Mouse (Mus musculus) embryonic facial prominence, embryonic 11.5 days (tissue): ENCODE measurements around the gene Ms4a7. TPM values are rescaled to one million over a fixed set of nuclear protein-coding genes. Genes with fewer than 3 reads are reported as not detected.
"Not testable (repeated sequence)": the region's sequence is repeated elsewhere in the genome, so short reads cannot be mapped to it uniquely, and the experiment has no call there.

Experiments
- ATAC-seq: fragments of 200-750 bp; cut with Nextera tagmentation; replicated peaks from 2 replicates; pipeline ENCODE4 v1.8.0; 2017; ENCODE audit warnings: low read depth; ENCODE audit not compliant: insufficient number of reproducible peaks, low FRiP score, low TSS enrichment
- DNase-seq: peaks from one replicate; pipeline ENCODE4 v3.0.0-alpha.2; 2015; ENCODE audit warnings: low spot score
- H3K27ac ChIP-seq: fragments of 300-500 bp; sonication (generic); replicated peaks from 2 replicates; pipeline ENCODE4 v1.5.1; 2014; ENCODE audit warnings: mild to moderate bottlenecking, low read depth, low read length, control low read depth
- H3K27me3 ChIP-seq: fragments of 300-500 bp; sonication (generic); 2 replicates; pipeline ENCODE4 v1.6.1; 2014; ENCODE audit warnings: mild to moderate bottlenecking, low read length, moderate library complexity, mixed read lengths; ENCODE audit not compliant: control insufficient read depth, insufficient read depth
- H3K36me3 ChIP-seq: fragments of 300-500 bp; sonication (generic); replicated peaks from 2 replicates; pipeline ENCODE4 v1.6.1; 2014; ENCODE audit warnings: low read depth, mild to moderate bottlenecking, low read length, moderate library complexity, mixed read lengths; ENCODE audit not compliant: control insufficient read depth, insufficient read depth
- H3K4me1 ChIP-seq: fragments of 300-500 bp; sonication (generic); 2 replicates; pipeline ENCODE4 v1.6.1; 2014; ENCODE audit warnings: low read length, mixed read lengths; ENCODE audit not compliant: control insufficient read depth, insufficient read depth
- H3K4me2 ChIP-seq: fragments of 300-500 bp; sonication (generic); 2 replicates; pipeline ENCODE4 v1.6.1; 2014; ENCODE audit warnings: low read depth, mild to moderate bottlenecking, control low read depth, low read length, moderate library complexity
- H3K4me3 ChIP-seq: fragments of 300-500 bp; sonication (generic); 2 replicates; pipeline ENCODE4 v1.5.1; 2014; ENCODE audit warnings: low read depth, low read length, control low read depth
- H3K9ac ChIP-seq: fragments of 300-500 bp; sonication (generic); replicated peaks from 2 replicates; pipeline ENCODE4 v1.6.1; 2014; ENCODE audit warnings: mild to moderate bottlenecking, control low read depth, low read length
- H3K9me3 ChIP-seq: fragments of 300-500 bp; sonication (generic); replicated peaks from 2 replicates; pipeline ENCODE4 v1.6.1; 2016; ENCODE audit warnings: mild to moderate bottlenecking, low read length, inconsistent platforms, mixed read lengths; ENCODE audit not compliant: control insufficient read depth
- whole genome bisulfite sequencing: fragments of 180-500 bp; shearing (Covaris S2); extraction: QIAGEN DNeasy Blood & Tissue Kit; methylation state at CpG from one replicate; pipeline ENCODE4 v1.1.7; 2014; 5-methylcytosine and 5-hydroxymethylcytosine counted together
- polyA plus RNA-seq: library from polyadenylated mRNA; unstranded; fragments of >200 nt; fragmentation: Nextera tagmentation; extraction: Ambion mirVana; gene quantifications from 2 replicates; pipeline ENCODE4 v1.2.1, GENCODE M21; 2014

The Ms4a7 gene
- polyA plus RNA-seq, 1 experiment from 2014 or later: 1.7 TPM

- H3K4me3 ChIP-seq, H3K27me3 ChIP-seq, ATAC-seq, H3K4me2 ChIP-seq, H3K36me3 ChIP-seq, H3K4me1 ChIP-seq, DNase-seq, H3K9me3 ChIP-seq, H3K9ac ChIP-seq, H3K27ac ChIP-seq: not testable (repeated sequence)
- 39% methylated on average over 4 of the region's 4 CpGs for WGBS
Measured at GRCm38 (mm10) chr19:11299529-11299928, 36.4 kb downstream of the Ms4a7 start.

GRCm38 (mm10) chr19:11298939-11299338 lies 37.0 kb downstream of the Ms4a7 start:
- H3K9me3 ChIP-seq: no peaks in the 10 kb centered on the region; the same call in 1 of the 2 replicates
- 51% methylated on average over 2 of the region's 2 CpGs for WGBS

GRCm38 (mm10) chr19:11293616-11294015 lies 42.3 kb downstream of the Ms4a7 start:
- ATAC-seq, H3K4me1 ChIP-seq, H3K27ac ChIP-seq, H3K9ac ChIP-seq, H3K27me3 ChIP-seq, H3K4me3 ChIP-seq, H3K9me3 ChIP-seq, H3K36me3 ChIP-seq, DNase-seq, H3K4me2 ChIP-seq: not testable (repeated sequence)
- WGBS: 7% methylated on average over 3 of the region's 3 CpGs

More at GRCm38 (mm10) chr19:11298939-11299338, 37.0 kb downstream of the Ms4a7 start:
- no peak overlapping the region for H3K4me2 ChIP-seq
- H3K36me3 ChIP-seq: no peaks in the 10 kb centered on the region
- H3K27ac ChIP-seq: no peak overlapping the region
- no peak for ATAC-seq
- H3K9ac ChIP-seq: no peak overlapping the region
- H3K4me3 ChIP-seq: no peak overlapping the region
- no peaks in the 10 kb centered on the region for H3K27me3 ChIP-seq
- H3K4me1 ChIP-seq: no peaks in the 10 kb centered on the region
- no peak for DNase-seq

GRCm38 (mm10) chr19:11292990-11293389 lies 43.0 kb downstream of the Ms4a7 start:
- peak overlapping the region; percentile 37 for H3K9ac ChIP-seq
- H3K4me3 ChIP-seq: peak overlapping the region; percentile 17; the same call in 1 of the 2 replicates
- H3K36me3 ChIP-seq: no peaks in the 10 kb centered on the region
- peak overlapping the region; percentile 42 for H3K4me2 ChIP-seq
- no peak for ATAC-seq
- H3K27me3 ChIP-seq: no peaks in the 10 kb centered on the region
- H3K27ac ChIP-seq: no peak overlapping the region
- H3K9me3 ChIP-seq: no peaks in the 10 kb centered on the region
- peak; percentile 11 for DNase-seq
- no peaks in the 10 kb centered on the region for H3K4me1 ChIP-seq
- 15% methylated on average over 12 of the region's 12 CpGs for WGBS

GRCm38 (mm10) chr19:11283773-11284172 lies 52.2 kb downstream of the Ms4a7 start, which contains the start of gene Ms4a5:
Gene Ms4a5 (minus strand): TSS chr19:11283873.
- Histone ChIP-seq H3K4me1 (no peaks in the 10 kb centered on the region), H3K27me3 (no peaks in the 10 kb centered on the region), H3K27ac (no peak within 1 kb of the TSS), H3K9ac (no peak within 1 kb of the TSS), H3K9me3 (no peaks in the 10 kb centered on the region), H3K36me3 (no peaks in the 10 kb centered on the region), H3K4me3 (no peak within 1 kb of the TSS), H3K4me2 (no peak within 1 kb of the TSS)
- DNase-seq (no peak), ATAC-seq (no peak)
- WGBS: 92% methylated on average over 2 of the region's 2 CpGs

- no peaks in the 10 kb centered on the region for H3K36me3 ChIP-seq
- no peaks in the 10 kb centered on the region for H3K9me3 ChIP-seq
- no peaks in the 10 kb centered on the region for H3K4me1 ChIP-seq
- ATAC-seq: no peak
- H3K4me3 ChIP-seq: no peak overlapping the region
- no peak overlapping the region for H3K9ac ChIP-seq
- no peak overlapping the region for H3K27ac ChIP-seq
- WGBS: 90% methylated on average over 3 of the region's 3 CpGs
- H3K27me3 ChIP-seq: no peaks in the 10 kb centered on the region
- no peak for DNase-seq
- no peak overlapping the region for H3K4me2 ChIP-seq
Measured at GRCm38 (mm10) chr19:11280223-11280622, 55.7 kb downstream of the Ms4a7 start.

- no peak for ATAC-seq
- H3K9me3 ChIP-seq: no peaks in the 10 kb centered on the region
Measured at GRCm38 (mm10) chr19:11276431-11276830, 59.5 kb downstream of the Ms4a7 start.

More at GRCm38 (mm10) chr19:11276431-11276830, 59.5 kb downstream of the Ms4a7 start:
- H3K4me3 ChIP-seq: no peak overlapping the region
- no peaks in the 10 kb centered on the region for H3K27me3 ChIP-seq
- H3K9ac ChIP-seq: no peak overlapping the region
- WGBS: 73% methylated on average over 5 of the region's 5 CpGs
- no peak overlapping the region for H3K4me2 ChIP-seq
- H3K4me1 ChIP-seq: no peaks in the 10 kb centered on the region
- no peaks in the 10 kb centered on the region for H3K36me3 ChIP-seq
- H3K27ac ChIP-seq: no peak overlapping the region
- DNase-seq: no peak
